Comparison of ENCODE assay signal across 10 mouse cellular contexts in the genomic region with DNA sequence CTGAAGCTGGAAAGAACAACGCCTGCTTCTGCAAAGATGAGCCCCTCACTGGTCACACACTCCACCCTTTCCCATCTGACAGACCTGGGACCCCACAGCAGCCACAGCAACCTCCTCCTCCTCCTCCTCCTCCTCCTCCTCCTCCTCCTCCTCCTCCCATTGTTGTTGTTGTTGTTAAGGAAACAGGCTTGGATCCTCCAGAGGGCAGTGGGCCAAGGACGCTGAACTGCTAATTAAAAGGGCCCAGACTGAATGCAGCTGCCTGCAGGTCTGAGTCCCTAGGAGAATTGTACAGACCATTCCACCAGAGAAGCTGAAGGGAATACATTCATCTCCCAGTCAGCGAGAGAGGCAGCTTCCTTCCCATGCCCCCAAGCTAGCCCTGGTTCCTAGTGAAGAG.
DNase-seq lines count a peak whose midpoint lies in the region; ATAC-seq and TF ChIP-seq lines count a peak whose summit lies in the region.
"Had no signal": no experiment of that assay in that cellular context is flagged by ENCODE, and none has a peak within 500 bp of the region (broad histone marks: within the 10 kb centered on the region; RNA-seq: fewer than 3 reads in every experiment).

No protein-coding gene starts in this region.

- no peaks in the 10 kb centered on the region for H3K9me3 ChIP-seq in heart, postnatal 0 days (replicated peaks; ENCODE audit: control insufficient read depth, low read length)
- no peaks in the 10 kb centered on the region for H3K9me3 ChIP-seq in liver, postnatal 0 days (ENCODE audit: low read length)

- no peaks in the 10 kb centered on the region for H3K27me3 ChIP-seq in heart, postnatal 0 days (ENCODE audit: control insufficient read depth, insufficient read depth, low read length)
- H3K27me3 ChIP-seq in liver, postnatal 0 days (ENCODE audit: insufficient read depth, low read length) = no peaks in the 10 kb centered on the region

- peak; percentile 69 to 77 for DNase-seq in heart, adult 18-20 months
- DNase-seq in heart, postnatal 25 days (ENCODE audit: low spot score) = no peak
- DNase-seq in cerebellum, adult 9-11 months = peak; percentile 52
- DNase-seq in heart, postnatal 0 days (ENCODE audit: low spot score) = no peak
- peak; percentile 67 to 77 for DNase-seq in kidney, postnatal 25 days
- no peak for DNase-seq in spleen, postnatal 36 days (ENCODE audit: low spot score in 2 of 2)
- no peak for DNase-seq in liver, postnatal 0 days
- no peak for DNase-seq in adrenal gland, adult 8-10 months

- no peak for ATAC-seq in heart, postnatal 0 days (ENCODE audit: insufficient read depth, low read depth)
- ATAC-seq in liver, postnatal 0 days = no peak

- H3K9ac ChIP-seq in heart, postnatal 0 days (replicated peaks; ENCODE audit: low read depth, low read length) = no peak overlapping the region
- H3K9ac ChIP-seq in liver, postnatal 0 days (replicated peaks) = no peak overlapping the region

- no peak for TF ChIP-seq EP300 in heart, postnatal 0 days (IDR thresholded peaks at IDR 0.05; ENCODE audit: low read depth)
- TF ChIP-seq EP300 in liver, postnatal 0 days (IDR thresholded peaks at IDR 0.05; ENCODE audit: low read depth) = no peak

- 0 out of 2 replicates have a peak overlapping the region, but pooled peaks have one; percentile 36 for H3K27ac ChIP-seq in heart, postnatal 0 days (ENCODE audit: low read depth)
- no peak overlapping the region for H3K27ac ChIP-seq in liver, postnatal 0 days (ENCODE audit: low read depth)
- H3K27ac ChIP-seq: layer of hippocampus, adult 2 months had no signal

- intact Hi-C loops in heart, postnatal 25 days (cut with DNase I) = loop anchor here (1.0 to 10.0 kb wide), 2 partner anchors 61 to 415 kb away; no protein-coding TSS in a partner anchor

- H3K4me2 ChIP-seq in heart, postnatal 0 days (ENCODE audit: low read depth, low read length) = no peak overlapping the region
- no peak overlapping the region for H3K4me2 ChIP-seq in liver, postnatal 0 days (ENCODE audit: low read depth, low read length)

- peaks cover 24% of the 10 kb centered on the region for H3K4me1 ChIP-seq in heart, postnatal 0 days (ENCODE audit: control insufficient read depth, insufficient read depth)
- H3K4me1 ChIP-seq in liver, postnatal 0 days (ENCODE audit: insufficient read depth) = no peaks in the 10 kb centered on the region

- no peak overlapping the region for H3K4me3 ChIP-seq in heart, postnatal 0 days (ENCODE audit: low read depth, low read length)
- no peak overlapping the region for H3K4me3 ChIP-seq in liver, postnatal 0 days (ENCODE audit: low read depth, low read length)
- H3K4me3 ChIP-seq: layer of hippocampus, adult 2 months; myocyte had no signal

- TF ChIP-seq CTCF in heart, postnatal 0 days (IDR thresholded peaks at IDR 0.05; ENCODE audit: low read depth) = no peak
- TF ChIP-seq CTCF in liver, postnatal 0 days (IDR thresholded peaks at IDR 0.05; ENCODE audit: low read depth) = no peak

- H3K36me3 ChIP-seq in heart, postnatal 0 days (replicated peaks; ENCODE audit: control insufficient read depth, insufficient read depth, low read length) = no peaks in the 10 kb centered on the region
- H3K36me3 ChIP-seq in liver, postnatal 0 days (replicated peaks; ENCODE audit: insufficient read depth, low read length) = no peaks in the 10 kb centered on the region

- WGBS in heart, postnatal 0 days = 45% methylated on average over 3 of the region's 3 CpGs
- WGBS in liver, postnatal 0 days (ENCODE audit: insufficient replicate concordance) = 50% methylated on average over 3 of the region's 3 CpGs

Comparison
In these comparisons a context has a peak if more than half of its experiments do, and no peak if none do; other contexts are left out.
1. DNase-seq: peak in heart, adult 18-20 months (2 of 2), cerebellum, adult 9-11 months (single experiment) and kidney, postnatal 25 days (2 of 2); none in heart, postnatal 25 days (single experiment), heart, postnatal 0 days (single experiment), spleen, postnatal 36 days (0 of 2), liver, postnatal 0 days (single experiment) and adrenal gland, adult 8-10 months (single experiment).